ENCODE assay signal across 18 mouse cellular contexts in genomic region chr1:131093889-131094288, GRCm38 (mm10). TPM values are rescaled to one million over a fixed set of nuclear protein-coding genes. Genes with fewer than 3 reads are reported as not detected.
DNase-seq lines count a peak whose midpoint lies in the region; ATAC-seq and TF ChIP-seq lines count a peak whose summit lies in the region.
"Had no signal": no experiment of that assay in that cellular context is flagged by ENCODE, and none has a peak within 500 bp of the region (broad histone marks: within the 10 kb centered on the region; RNA-seq: fewer than 3 reads in every experiment).

No protein-coding gene starts in this region.

- H3K36me3 ChIP-seq in heart, embryonic 13.5 days, result no peaks in the 10 kb centered on the region
- H3K36me3 ChIP-seq in liver, postnatal 0 days (replicated peaks; ENCODE audit: insufficient read depth, low read length), result no peaks in the 10 kb centered on the region
- no peaks in the 10 kb centered on the region for H3K36me3 ChIP-seq in liver, embryonic 12.5 days
- H3K36me3 ChIP-seq in midbrain, embryonic 13.5 days, result no peaks in the 10 kb centered on the region
- no peaks in the 10 kb centered on the region for H3K36me3 ChIP-seq in midbrain, postnatal 0 days (ENCODE audit: insufficient read depth, low read length)
- H3K36me3 ChIP-seq: forebrain, embryonic 12.5 days; limb, embryonic 13.5 days had no signal

- WGBS in heart, embryonic 13.5 days, result 43% methylated on average over 8 of the region's 8 CpGs
- 63% methylated on average over 8 of the region's 8 CpGs for WGBS in liver, postnatal 0 days (ENCODE audit: insufficient replicate concordance)
- 70% methylated on average over 8 of the region's 8 CpGs for WGBS in liver, embryonic 12.5 days (ENCODE audit: insufficient replicate concordance)
- 82% methylated on average over 8 of the region's 8 CpGs for WGBS in midbrain, embryonic 13.5 days
- 75% methylated on average over 8 of the region's 8 CpGs for WGBS in midbrain, postnatal 0 days

- 0 out of 2 replicates have a peak overlapping the region, but pooled peaks have one; percentile 0 for H3K27ac ChIP-seq in heart, embryonic 13.5 days (replicated peaks)
- 0 out of 2 replicates have a peak overlapping the region, but pooled peaks have one; percentile 5 for H3K27ac ChIP-seq in liver, postnatal 0 days (ENCODE audit: low read depth)
- no peak overlapping the region for H3K27ac ChIP-seq in liver, embryonic 12.5 days
- H3K27ac ChIP-seq in midbrain, embryonic 13.5 days, result no peak overlapping the region
- H3K27ac ChIP-seq in midbrain, postnatal 0 days (ENCODE audit: low read depth, low read length), result no peak overlapping the region
- H3K27ac ChIP-seq: forebrain, embryonic 12.5 days; layer of hippocampus, adult 2 months; limb, embryonic 13.5 days had no signal

- no peak overlapping the region for H3K4me3 ChIP-seq in heart, embryonic 13.5 days
- no peak overlapping the region for H3K4me3 ChIP-seq in liver, postnatal 0 days (ENCODE audit: low read depth, low read length)
- no peak overlapping the region for H3K4me3 ChIP-seq in liver, embryonic 12.5 days
- no peak overlapping the region for H3K4me3 ChIP-seq in midbrain, embryonic 13.5 days (replicated peaks)
- H3K4me3 ChIP-seq in midbrain, postnatal 0 days (ENCODE audit: low read depth, low read length), result no peak overlapping the region
- H3K4me3 ChIP-seq: forebrain, embryonic 12.5 days; layer of hippocampus, adult 2 months; limb, embryonic 13.5 days had no signal

- TF ChIP-seq EP300 in liver, postnatal 0 days (IDR thresholded peaks at IDR 0.05; ENCODE audit: low read depth), result no peak

- no peak for TF ChIP-seq CTCF in liver, postnatal 0 days (IDR thresholded peaks at IDR 0.05; ENCODE audit: low read depth)
- TF ChIP-seq CTCF in midbrain, postnatal 0 days (IDR thresholded peaks at IDR 0.05), result no peak

- DNase-seq in heart, adult 18-20 months, result no peak
- no peak for DNase-seq in liver, postnatal 0 days
- no peak for DNase-seq in midbrain, postnatal 0 days (ENCODE audit: low spot score)
- DNase-seq: adrenal gland, adult 8-10 months; cerebellum, adult 9-11 months; gastrocnemius, postnatal 14 days; kidney, adult 2 months; kidney, postnatal 14 days; layer of hippocampus, postnatal 36 days; thymus, postnatal 25 days had no signal

- H3K4me2 ChIP-seq in heart, embryonic 13.5 days, result peak overlapping the region; percentile 84
- peak overlapping the region; percentile 24 for H3K4me2 ChIP-seq in liver, postnatal 0 days (ENCODE audit: low read depth, low read length)
- H3K4me2 ChIP-seq in liver, embryonic 12.5 days, result no peak overlapping the region
- H3K4me2 ChIP-seq in midbrain, embryonic 13.5 days (replicated peaks), result peak overlapping the region; percentile 74; the same call in 1 of the 2 replicates
- H3K4me2 ChIP-seq in midbrain, postnatal 0 days (ENCODE audit: low read depth, low read length, poor library complexity, severe bottlenecking), result no peak overlapping the region
- H3K4me2 ChIP-seq: forebrain, embryonic 12.5 days; limb, embryonic 13.5 days had no signal

- peaks cover 84% of the 10 kb centered on the region for H3K4me1 ChIP-seq in heart, embryonic 13.5 days
- H3K4me1 ChIP-seq in liver, postnatal 0 days (ENCODE audit: insufficient read depth), result peaks cover 66% of the 10 kb centered on the region
- peaks cover 80% of the 10 kb centered on the region for H3K4me1 ChIP-seq in liver, embryonic 12.5 days
- peaks cover 78% of the 10 kb centered on the region for H3K4me1 ChIP-seq in midbrain, embryonic 13.5 days (replicated peaks)
- H3K4me1 ChIP-seq in midbrain, postnatal 0 days (ENCODE audit: insufficient read depth, low read length), result peaks cover 14% of the 10 kb centered on the region; the same call in 1 of the 2 replicates

- ATAC-seq in heart, embryonic 13.5 days (ENCODE audit: extremely low read depth, insufficient number of reproducible peaks, low FRiP score, low TSS enrichment), result no peak
- ATAC-seq in liver, postnatal 0 days, result no peak
- no peak for ATAC-seq in liver, embryonic 12.5 days
- no peak for ATAC-seq in midbrain, embryonic 13.5 days
- no peak for ATAC-seq in midbrain, postnatal 0 days (ENCODE audit: low FRiP score)
- ATAC-seq in activated CD4-positive, CD25-positive, alpha-beta regulatory T cell, adult 4 months, result no peak
- ATAC-seq: inflammation-experienced regulatory T-cells, adult 6 months had no signal

- no peaks in the 10 kb centered on the region for H3K27me3 ChIP-seq in heart, embryonic 13.5 days (replicated peaks)
- H3K27me3 ChIP-seq in liver, postnatal 0 days (ENCODE audit: insufficient read depth, low read length), result no peaks in the 10 kb centered on the region
- H3K27me3 ChIP-seq in liver, embryonic 12.5 days (replicated peaks), result 0 out of 2 replicates have a peak, but pooled peaks cover 4% of the 10 kb centered on the region
- no peaks in the 10 kb centered on the region for H3K27me3 ChIP-seq in midbrain, embryonic 13.5 days
- H3K27me3 ChIP-seq in midbrain, postnatal 0 days (ENCODE audit: insufficient read depth, low read length), result no peaks in the 10 kb centered on the region
- H3K27me3 ChIP-seq: limb, embryonic 13.5 days had no signal

- H3K9ac ChIP-seq in heart, embryonic 13.5 days, result peak overlapping the region; percentile 99
- no peak overlapping the region for H3K9ac ChIP-seq in liver, postnatal 0 days (replicated peaks)
- no peak overlapping the region for H3K9ac ChIP-seq in liver, embryonic 12.5 days
- no peak overlapping the region for H3K9ac ChIP-seq in midbrain, embryonic 13.5 days (replicated peaks)
- no peak overlapping the region; the same call in 1 of the 2 replicates for H3K9ac ChIP-seq in midbrain, postnatal 0 days (replicated peaks; ENCODE audit: low read length, poor library complexity, severe bottlenecking)
- H3K9ac ChIP-seq: forebrain, embryonic 12.5 days; limb, embryonic 13.5 days had no signal

- no peaks in the 10 kb centered on the region for H3K9me3 ChIP-seq in heart, embryonic 13.5 days
- no peaks in the 10 kb centered on the region for H3K9me3 ChIP-seq in liver, postnatal 0 days (ENCODE audit: low read length)
- no peaks in the 10 kb centered on the region for H3K9me3 ChIP-seq in liver, embryonic 12.5 days (replicated peaks)
- no peaks in the 10 kb centered on the region for H3K9me3 ChIP-seq in midbrain, embryonic 13.5 days
- no peaks in the 10 kb centered on the region for H3K9me3 ChIP-seq in midbrain, postnatal 0 days (ENCODE audit: low read length)
- H3K9me3 ChIP-seq: forebrain, embryonic 12.5 days; limb, embryonic 13.5 days had no signal

RNA-seq across cellular contexts. Expression of gene Mapkapk2, which starts 3.7 kb away (rescaled TPM):
- 60.0 and 62.0 TPM in 2 replicates for polyA plus RNA-seq in heart, embryonic 13.5 days (2015; fragmentation: Nextera tagmentation; extraction: Ambion mirVana)
- 100 to 1,000 TPM; 311 to 318 TPM for total RNA-seq in heart, adult 18-20 months (2021)
- polyA plus RNA-seq in liver, postnatal 0 days (2015; fragmentation: Nextera tagmentation; extraction: Ambion mirVana), result 18.3 and 19.6 TPM in 2 replicates
- 25.7 and 27.0 TPM in 2 replicates for polyA plus RNA-seq in liver, embryonic 12.5 days (2016; fragmentation: Nextera tagmentation; extraction: Ambion mirVana)
- 29.0 and 36.3 TPM in 2 replicates for polyA plus RNA-seq in midbrain, embryonic 13.5 days (2015; fragmentation: Nextera tagmentation; extraction: Ambion mirVana)
- 44.2 and 48.1 TPM in 2 replicates for total RNA-seq in midbrain, postnatal 0 days (2014; rRNA removed)
- 13.7 and 13.8 TPM in 2 replicates for polyA plus RNA-seq in midbrain, postnatal 0 days (2015; fragmentation: Nextera tagmentation; extraction: Ambion mirVana)
- 10 to 100 TPM; 11.5 to 11.9 TPM for polyA plus RNA-seq in activated CD4-positive, CD25-positive, alpha-beta regulatory T cell, adult 4 months (2017; shearing (Covaris generic))

RNA-seq across cellular contexts. Expression of gene Dyrk3, which starts 44.3 kb away (rescaled TPM):
- 3.2 and 4.5 TPM in 2 replicates for polyA plus RNA-seq in heart, embryonic 13.5 days (2015; fragmentation: Nextera tagmentation; extraction: Ambion mirVana)
- total RNA-seq in heart, adult 18-20 months (2021), result 1 to 10 TPM in 1 of 2 experiments, under 1 TPM in 1; 0.20 to 1.1 TPM
- 9.5 and 10.3 TPM in 2 replicates for polyA plus RNA-seq in liver, postnatal 0 days (2015; fragmentation: Nextera tagmentation; extraction: Ambion mirVana)
- 17.6 and 17.7 TPM in 2 replicates for polyA plus RNA-seq in liver, embryonic 12.5 days (2016; fragmentation: Nextera tagmentation; extraction: Ambion mirVana)
- polyA plus RNA-seq in midbrain, embryonic 13.5 days (2015; fragmentation: Nextera tagmentation; extraction: Ambion mirVana), result 18.3 and 19.2 TPM in 2 replicates
- total RNA-seq in midbrain, postnatal 0 days (2014; rRNA removed), result 10.6 and 12.0 TPM in 2 replicates
- 13.0 and 13.4 TPM in 2 replicates for polyA plus RNA-seq in midbrain, postnatal 0 days (2015; fragmentation: Nextera tagmentation; extraction: Ambion mirVana)
- under 1 TPM in 1 of 2 experiments, not detected in 1; 0.41 TPM for polyA plus RNA-seq in activated CD4-positive, CD25-positive, alpha-beta regulatory T cell, adult 4 months (2017; shearing (Covaris generic))

RNA-seq across cellular contexts. Expression of gene Eif2d, which starts 59.1 kb away (rescaled TPM):
- polyA plus RNA-seq in heart, embryonic 13.5 days (2015; fragmentation: Nextera tagmentation; extraction: Ambion mirVana), result 41.1 and 47.1 TPM in 2 replicates
- total RNA-seq in heart, adult 18-20 months (2021), result 10 to 100 TPM; 31.4 to 34.1 TPM
- polyA plus RNA-seq in liver, postnatal 0 days (2015; fragmentation: Nextera tagmentation; extraction: Ambion mirVana), result 18.2 and 19.0 TPM in 2 replicates
- 42.2 and 42.6 TPM in 2 replicates for polyA plus RNA-seq in liver, embryonic 12.5 days (2016; fragmentation: Nextera tagmentation; extraction: Ambion mirVana)
- polyA plus RNA-seq in midbrain, embryonic 13.5 days (2015; fragmentation: Nextera tagmentation; extraction: Ambion mirVana), result 49.3 and 53.8 TPM in 2 replicates
- total RNA-seq in midbrain, postnatal 0 days (2014; rRNA removed), result 29.2 and 32.3 TPM in 2 replicates
- 43.2 and 43.4 TPM in 2 replicates for polyA plus RNA-seq in midbrain, postnatal 0 days (2015; fragmentation: Nextera tagmentation; extraction: Ambion mirVana)
- 10 to 100 TPM; 52.5 to 58.8 TPM for polyA plus RNA-seq in activated CD4-positive, CD25-positive, alpha-beta regulatory T cell, adult 4 months (2017; shearing (Covaris generic))

Comparison
In these comparisons a context has a peak if more than half of its experiments do, and no peak if none do; other contexts are left out.
1. H3K27ac ChIP-seq: peak in heart, embryonic 13.5 days (single experiment) and liver, postnatal 0 days (single experiment); none in liver, embryonic 12.5 days (single experiment), midbrain, embryonic 13.5 days (single experiment) and midbrain, postnatal 0 days (single experiment).
2. H3K4me2 ChIP-seq: peak in heart, embryonic 13.5 days (single experiment), liver, postnatal 0 days (single experiment) and midbrain, embryonic 13.5 days (single experiment); none in liver, embryonic 12.5 days (single experiment) and midbrain, postnatal 0 days (single experiment).